Mouse (Mus musculus) MEL (cell line): ENCODE results near the gene Mast3. TPM values are rescaled to one million over a fixed set of nuclear protein-coding genes. Genes with fewer than 3 reads are reported as not detected.

ENCODE experiments used
- DNase-seq: peaks from one replicate; pipeline ENCODE4 v3.0.0; 2011; ENCODE audit warnings: low read depth, low spot score
- H3K27ac ChIP-seq: 2 replicates; pipeline ENCODE4 v1.5.1; 2012; ENCODE audit warnings: low read depth, mild to moderate bottlenecking, control low read depth, low read length, moderate library complexity; ENCODE audit not compliant: control insufficient read depth
- H3K27me3 ChIP-seq, 2 experiments: fragments of 150-350 bp in 1 of 2; sonication (generic) in 1 of 2; 2 replicates each; pipeline ENCODE4 v1.6.1; 2012; ENCODE audit warnings: low read length in 2 of 2, mild to moderate bottlenecking in 2 of 2, improper control_type of control experiment in 1 of 2, moderate library complexity in 1 of 2; ENCODE audit not compliant: insufficient read depth in 2 of 2, control insufficient read depth in 1 of 2
- H3K36me3 ChIP-seq, 2 experiments: 2 replicates each; pipeline ENCODE4 v1.6.1; 2012 to 2014; ENCODE audit warnings: low read length in 2 of 2, improper control_type of control experiment in 1 of 2, inconsistent platforms in 1 of 2, mild to moderate bottlenecking in 1 of 2; ENCODE audit not compliant: insufficient read depth in 2 of 2, control insufficient read depth in 1 of 2
- H3K4me1 ChIP-seq, 2 experiments: fragments of 150-350 bp in 1 of 2; sonication (generic) in 1 of 2; 2 replicates each; pipeline ENCODE4 v1.6.1; 2012; ENCODE audit warnings: low read length in 2 of 2, improper control_type of control experiment in 1 of 2, mild to moderate bottlenecking in 1 of 2; ENCODE audit not compliant: insufficient read depth in 2 of 2, control insufficient read depth in 1 of 2
- H3K4me3 ChIP-seq, 2 experiments: fragments of 150-350 bp in 1 of 2; sonication (generic) in 1 of 2; 2 replicates each; pipeline ENCODE4 v1.5.1; 2012; ENCODE audit warnings: low read depth in 2 of 2, low read length in 2 of 2, mild to moderate bottlenecking in 2 of 2, moderate library complexity in 2 of 2, control low read depth in 1 of 2, improper control_type of control experiment in 1 of 2; ENCODE audit not compliant: control insufficient read depth in 1 of 2, insufficient read depth in 1 of 2
- H3K79me2 ChIP-seq: 2 replicates; pipeline ENCODE4 v1.6.1; 2012; ENCODE audit warnings: mild to moderate bottlenecking, low read length, moderate library complexity; ENCODE audit not compliant: control insufficient read depth, poor library complexity, insufficient read depth
- H3K9ac ChIP-seq: 2 replicates; pipeline ENCODE4 v1.6.1; 2012; ENCODE audit warnings: low read depth, mild to moderate bottlenecking, control low read depth, low read length, moderate library complexity; ENCODE audit not compliant: control insufficient read depth, poor library complexity, severe bottlenecking
- H3K9me3 ChIP-seq: fragments of 150-350 bp; sonication (generic); replicated peaks from 2 replicates; pipeline ENCODE4 v1.6.1; 2012; ENCODE audit warnings: mild to moderate bottlenecking, low read length, improper control_type of control experiment, moderate library complexity; ENCODE audit not compliant: insufficient read depth
- BHLHE40 ChIP-seq: IDR thresholded peaks from 2 replicates; pipeline ENCODE4 v1.6.1; 2012; ENCODE audit warnings: low read depth, mild to moderate bottlenecking, inconsistent platforms, low read length, improper control_type of control experiment, borderline replicate concordance
- CHD2 ChIP-seq: IDR thresholded peaks from 2 replicates; pipeline ENCODE4 v1.6.1; 2011; ENCODE audit warnings: low read length, improper control_type of control experiment
- CTCF ChIP-seq, 3 experiments: IDR thresholded peaks in 2 of 3; conservative IDR thresholded peaks in 1 of 3; 2 replicates each; pipeline ENCODE4 v1.5.1; 2011 to 2012; ENCODE audit warnings: low read length in 3 of 3, low read depth in 2 of 3, mild to moderate bottlenecking in 2 of 3, improper control_type of control experiment in 1 of 3, inconsistent platforms in 1 of 3, mixed read lengths in 1 of 3, moderate library complexity in 1 of 3; ENCODE audit not compliant: control insufficient read depth in 1 of 3, insufficient read depth in 1 of 3, poor library complexity in 1 of 3, severe bottlenecking in 1 of 3
- E2F4 ChIP-seq: IDR thresholded peaks from 2 replicates; pipeline ENCODE4 v1.6.1; 2011; ENCODE audit warnings: low read depth, low read length, improper control_type of control experiment, borderline replicate concordance
- ELF1 ChIP-seq: IDR thresholded peaks from 2 replicates; pipeline ENCODE4 v1.6.1; 2014; ENCODE audit warnings: low read depth, mild to moderate bottlenecking, inconsistent platforms, low read length, improper control_type of control experiment, moderate library complexity
- EP300 ChIP-seq, 2 experiments: IDR thresholded peaks; 2 replicates each; pipeline ENCODE4 v1.6.1; 2011; ENCODE audit warnings: improper control_type of control experiment in 2 of 2, low read length in 2 of 2, low read depth in 1 of 2, mild to moderate bottlenecking in 1 of 2
- ETS1 ChIP-seq: IDR thresholded peaks from 2 replicates; pipeline ENCODE4 v1.6.1; 2012; ENCODE audit warnings: low read depth, mild to moderate bottlenecking, inconsistent platforms, low read length, improper control_type of control experiment, moderate library complexity
- GABPA ChIP-seq: IDR thresholded peaks from 2 replicates; pipeline ENCODE4 v1.6.1; 2012; ENCODE audit warnings: low read depth, mild to moderate bottlenecking, inconsistent platforms, low read length, improper control_type of control experiment, moderate library complexity
- GATA1 ChIP-seq: IDR thresholded peaks from 2 replicates; pipeline ENCODE4 v1.6.1; 2011; ENCODE audit warnings: low read depth, low read length, improper control_type of control experiment
- HCFC1 ChIP-seq: IDR thresholded peaks from 2 replicates; pipeline ENCODE4 v1.6.1; 2012; ENCODE audit warnings: low read depth, mild to moderate bottlenecking, inconsistent platforms, low read length, improper control_type of control experiment, moderate library complexity
- JUND ChIP-seq: IDR thresholded peaks from 2 replicates; pipeline ENCODE4 v1.6.1; 2011; ENCODE audit warnings: low read depth, mild to moderate bottlenecking, improper control_type of control experiment, low read length
- KAT2A ChIP-seq: conservative IDR thresholded peaks from 2 replicates; pipeline ENCODE4 v1.6.1; 2012; ENCODE audit warnings: low read depth, low read length, improper control_type of control experiment, inconsistent platforms
- MAFK ChIP-seq: IDR thresholded peaks from 2 replicates; pipeline ENCODE4 v1.6.1; 2011; ENCODE audit warnings: low read depth, mild to moderate bottlenecking, low read length, improper control_type of control experiment, borderline replicate concordance
- MAZ ChIP-seq: IDR thresholded peaks from 2 replicates; pipeline ENCODE4 v1.6.1; 2012; ENCODE audit warnings: low read depth, mild to moderate bottlenecking, inconsistent platforms, low read length, improper control_type of control experiment
- MXI1 ChIP-seq: IDR thresholded peaks from 2 replicates; pipeline ENCODE4 v1.6.1; 2011; ENCODE audit warnings: mild to moderate bottlenecking, low read depth, low read length, improper control_type of control experiment
- MYB ChIP-seq: IDR thresholded peaks from 2 replicates; pipeline ENCODE4 v1.6.1; 2011; ENCODE audit warnings: mild to moderate bottlenecking, low read depth, low read length, improper control_type of control experiment
- MYC ChIP-seq: IDR thresholded peaks from 2 replicates; pipeline ENCODE4 v1.6.1; 2011; ENCODE audit warnings: low read depth, mild to moderate bottlenecking, low read length, improper control_type of control experiment, moderate library complexity
- NELFE ChIP-seq: IDR thresholded peaks from 2 replicates; pipeline ENCODE4 v1.6.1; 2011; ENCODE audit warnings: low read depth, low read length, improper control_type of control experiment
- NRF1 ChIP-seq: IDR thresholded peaks from 2 replicates; pipeline ENCODE4 v1.6.1; 2014; ENCODE audit warnings: low read depth, mild to moderate bottlenecking, inconsistent platforms, low read length, improper control_type of control experiment, moderate library complexity; ENCODE audit not compliant: poor library complexity, insufficient read depth, severe bottlenecking
- POLR2A ChIP-seq, 2 experiments: IDR thresholded peaks; 2 replicates each; pipeline ENCODE4 v1.6.1; 2011 to 2012; ENCODE audit warnings: low read length in 2 of 2, mild to moderate bottlenecking in 2 of 2, control low read depth in 1 of 2, improper control_type of control experiment in 1 of 2, low read depth in 1 of 2, moderate library complexity in 1 of 2; ENCODE audit not compliant: control insufficient read depth in 1 of 2, insufficient read depth in 1 of 2, poor library complexity in 1 of 2
- POLR2AphosphoS2 ChIP-seq: IDR thresholded peaks from 2 replicates; pipeline ENCODE4 v1.6.1; 2011; ENCODE audit warnings: low read length, improper control_type of control experiment
- POLR2AphosphoS5 ChIP-seq: IDR thresholded peaks from 2 replicates; pipeline ENCODE4 v1.6.1; 2012; ENCODE audit warnings: low read depth, borderline replicate concordance, mild to moderate bottlenecking, inconsistent platforms, low read length, moderate library complexity, mixed read lengths
- RAD21 ChIP-seq: IDR thresholded peaks from 2 replicates; pipeline ENCODE4 v1.6.1; 2011; ENCODE audit warnings: mild to moderate bottlenecking, low read depth, low read length, improper control_type of control experiment
- RCOR1 ChIP-seq: IDR thresholded peaks from 2 replicates; pipeline ENCODE4 v1.6.1; 2012; ENCODE audit warnings: low read depth, mild to moderate bottlenecking, inconsistent platforms, low read length, improper control_type of control experiment
- SIN3A ChIP-seq: IDR thresholded peaks from 2 replicates; pipeline ENCODE4 v1.6.1; 2012; ENCODE audit warnings: low read length, improper control_type of control experiment, inconsistent platforms
- SMC3 ChIP-seq: IDR thresholded peaks from 2 replicates; pipeline ENCODE4 v1.6.1; 2011; ENCODE audit warnings: low read depth, low read length, improper control_type of control experiment
- TAL1 ChIP-seq: IDR thresholded peaks from 2 replicates; pipeline ENCODE4 v1.6.1; 2012; ENCODE audit warnings: mild to moderate bottlenecking, inconsistent platforms, low read length, moderate library complexity, mixed read lengths
- TBP ChIP-seq: IDR thresholded peaks from 2 replicates; pipeline ENCODE4 v1.8.0; 2011; ENCODE audit warnings: low read depth, low read length, improper control_type of control experiment
- TCF12 ChIP-seq: IDR thresholded peaks from 2 replicates; pipeline ENCODE4 v1.6.1; 2014; ENCODE audit warnings: low read depth, mild to moderate bottlenecking, inconsistent platforms, low read length, improper control_type of control experiment, moderate library complexity
- UBTF ChIP-seq: IDR thresholded peaks from 2 replicates; pipeline ENCODE4 v1.6.1; 2012; ENCODE audit warnings: low read depth, mild to moderate bottlenecking, inconsistent platforms, low read length, improper control_type of control experiment, moderate library complexity, borderline replicate concordance; ENCODE audit not compliant: insufficient read depth
- USF2 ChIP-seq, 2 experiments: IDR thresholded peaks; 2 replicates each; pipeline ENCODE4 v1.6.1; 2011 to 2012; ENCODE audit warnings: improper control_type of control experiment in 2 of 2, low read length in 2 of 2, borderline replicate concordance in 1 of 2, inconsistent platforms in 1 of 2, low read depth in 1 of 2, mild to moderate bottlenecking in 1 of 2; ENCODE audit not compliant: insufficient read depth in 1 of 2
- ZC3H11A ChIP-seq: IDR thresholded peaks from 2 replicates; pipeline ENCODE4 v1.6.1; 2012; ENCODE audit warnings: low read depth, mild to moderate bottlenecking, inconsistent platforms, low read length, improper control_type of control experiment
- ZKSCAN1 ChIP-seq: IDR thresholded peaks from 2 replicates; pipeline ENCODE4 v1.6.1; 2012; ENCODE audit warnings: low read depth, mild to moderate bottlenecking, inconsistent platforms, low read length, improper control_type of control experiment, moderate library complexity
- ZMIZ1 ChIP-seq: IDR thresholded peaks from 2 replicates; pipeline ENCODE4 v1.6.1; 2012; ENCODE audit warnings: low read depth, mild to moderate bottlenecking, inconsistent platforms, low read length, improper control_type of control experiment, moderate library complexity
- ZNF384 ChIP-seq: IDR thresholded peaks from 2 replicates; pipeline ENCODE4 v1.6.1; 2012; ENCODE audit warnings: low read depth, mild to moderate bottlenecking, inconsistent platforms, low read length, improper control_type of control experiment
- polyA plus RNA-seq, 2 experiments: library from polyadenylated mRNA; stranded (reverse) in 1 of 2; unstranded in 1 of 2; fragments of >175 nt in 1 of 2; fragments of >200 nt in 1 of 2; gene quantifications; 2 replicates each; pipeline versions ENCODE4 v1.2.1 to v1.2.4; 2012; ENCODE audit warnings: low replicate concordance in 2 of 2, low read depth in 1 of 2; ENCODE audit not compliant: insufficient read length in 2 of 2, insufficient read depth in 1 of 2, missing spikeins in 1 of 2
- total RNA-seq: library from RNA; depleted of rRNA; stranded (reverse); fragments of 300-350 nt; gene quantifications from 2 replicates; pipeline ENCODE4 v1.2.3, GENCODE M21; 2012

The Mast3 gene
- total and polyA plus RNA-seq, 3 experiments = 13.5 to 54.7 TPM; not detected in 1

DNA sequence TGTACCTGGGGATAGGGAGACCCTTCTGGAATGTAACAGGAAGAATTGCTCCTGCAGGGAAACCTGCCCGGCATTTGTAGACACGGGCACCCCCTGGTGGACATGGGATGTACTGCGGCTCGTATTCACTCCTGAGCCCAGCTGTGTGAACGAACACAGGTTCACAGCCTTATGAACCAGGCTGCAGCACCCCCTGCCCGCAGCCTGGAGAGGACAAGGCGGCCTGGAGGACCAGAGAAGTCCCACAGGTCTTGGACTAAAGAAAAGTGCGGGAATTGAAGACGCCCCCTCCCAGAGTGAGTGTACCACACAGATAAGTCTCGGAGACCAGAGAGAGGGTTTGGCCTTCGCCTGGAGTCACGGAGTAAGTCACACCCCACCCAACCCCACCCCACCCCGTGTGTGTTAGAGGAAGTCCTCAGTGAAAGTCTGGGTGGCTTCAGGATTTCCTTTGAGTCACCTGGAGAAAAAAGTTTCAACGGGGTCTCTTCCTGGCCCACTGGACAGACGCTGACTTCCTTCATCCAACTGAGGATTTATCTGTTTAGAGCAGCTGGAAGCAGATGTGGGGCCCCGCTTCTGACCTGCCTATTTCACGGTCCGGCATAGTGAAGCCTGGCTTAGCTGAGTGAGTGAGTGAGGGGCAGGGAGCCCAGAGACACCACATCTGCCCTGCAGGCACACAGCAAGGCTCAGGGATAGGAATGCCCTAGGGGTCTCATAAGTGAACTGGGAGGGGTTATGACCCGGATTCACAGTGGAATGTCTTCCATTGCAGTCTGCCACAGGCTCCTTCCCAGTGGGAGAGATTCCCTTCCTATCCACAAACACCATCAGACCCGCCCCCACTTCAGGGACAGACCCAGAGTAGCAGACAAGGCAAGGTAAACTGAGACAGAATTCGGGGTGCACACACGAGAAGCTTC is 36.6 kb upstream of the Mast3 start:
- Histone ChIP-seq H3K27ac (peak overlapping the region; percentile 43), H3K36me3 (peaks cover 0 to 11% of the 10 kb centered on the region in 2 experiments; a peak in 2 of 4 replicates), H3K9ac (peak overlapping the region; percentile 67)
- TF ChIP-seq CHD2 (no peak), ZC3H11A (peak; percentile 46), MYC (no peak), TAL1 (no peak), MAFK (no peak), MAZ (no peak; the same call in 1 of the 2 replicates), SIN3A (peak; percentile 68), POLR2A (IDR thresholded peaks at IDR 0.05; ENCODE audit: control insufficient read depth in 1 of 2, insufficient read depth in 1 of 2, low read depth in 1 of 2, low read length in 2 of 2, poor library complexity in 1 of 2) (no peak), SMC3 (peak; percentile 69), ZKSCAN1 (no peak), E2F4 (no peak), ZNF384 (no peak), JUND (no peak), GABPA (no peak), POLR2AphosphoS5 (no peak), KAT2A (no peak), USF2 (IDR thresholded peaks at IDR 0.05; ENCODE audit: borderline replicate concordance in 1 of 2, insufficient read depth in 1 of 2, low read depth in 1 of 2, low read length in 2 of 2) (no peak), UBTF (no peak), MXI1 (0 out of 2 replicates have a peak, but pooled peaks have one; percentile 57), CTCF (IDR thresholded peaks at IDR 0.05 in 2 of 3, conservative IDR thresholded peaks at IDR 0.05 in 1 of 3; ENCODE audit: control insufficient read depth in 1 of 3, insufficient read depth in 1 of 3, low read depth in 2 of 3, low read length in 3 of 3, poor library complexity in 1 of 3, severe bottlenecking in 1 of 3) (peak; percentile 69 to 87 (median 84)), NELFE (peak; percentile 21; the same call in 1 of the 2 replicates), RCOR1 (0 out of 2 replicates have a peak, but pooled peaks have one; percentile 27), MYB (no peak), TBP (no peak), RAD21 (peak; percentile 61), ETS1 (0 out of 2 replicates have a peak, but pooled peaks have one; percentile 35), GATA1 (no peak), ZMIZ1 (0 out of 2 replicates have a peak, but pooled peaks have one; percentile 24), NRF1 (no peak), TCF12 (no peak), HCFC1 (peak; percentile 58; the same call in 1 of the 2 replicates), POLR2AphosphoS2 (no peak), EP300 (IDR thresholded peaks at IDR 0.05; ENCODE audit: low read depth in 1 of 2, low read length in 2 of 2) (no peak), BHLHE40 (no peak), ELF1 (0 out of 2 replicates have a peak, but pooled peaks have one; percentile 35)

More for the DNA sequence above, 36.6 kb upstream of the Mast3 start:
- Histone ChIP-seq H3K4me3 (peak overlapping the region; percentile 49 to 58), H3K9me3 (no peaks in the 10 kb centered on the region), H3K4me1 (peaks cover 0 to 7% of the 10 kb centered on the region in 2 experiments; a peak in 1 of 4 replicates), H3K27me3 (no peaks in the 10 kb centered on the region), H3K79me2 (no peaks in the 10 kb centered on the region; the same call in 1 of the 2 replicates)
- DNase-seq = peak; percentile 92
